Mouse (Mus musculus) kidney, adult 2 months (tissue): ENCODE measurements around the gene Hist1h4h.
"Not testable (repeated sequence)": the region's sequence is repeated elsewhere in the genome, so short reads cannot be mapped to it uniquely, and the experiment has no call there.

Experiments
- CTCF ChIP-seq: fragments of 200-500 bp; conservative IDR thresholded peaks from 2 replicates; pipeline ENCODE4 v1.5.1; 2011; ENCODE audit warnings: low read depth, mild to moderate bottlenecking, control low read depth, low read length, moderate library complexity, mixed read lengths; ENCODE audit not compliant: insufficient read depth, insufficient read length
- POLR2A ChIP-seq: fragments of 200-500 bp; IDR thresholded peaks from one replicate; pipeline ENCODE4 v1.6.1; 2011; ENCODE audit warnings: low read depth, low read length, control low read depth

GRCm38 (mm10) chr13:23539821-23540220 is 9.0 kb downstream of the Hist1h4h start:
- TF ChIP-seq POLR2A, CTCF: not testable (repeated sequence)
